Mouse (Mus musculus) frontal cortex, postnatal 14 days (tissue): ENCODE measurements around the gene Ccdc24.

Experiments used
- DNase-seq, 2 experiments: peaks; one replicate each; pipeline ENCODE4 v3.0.0; 2022; ENCODE audit warnings: low spot score in 2 of 2

The Ccdc24 gene

DNA sequence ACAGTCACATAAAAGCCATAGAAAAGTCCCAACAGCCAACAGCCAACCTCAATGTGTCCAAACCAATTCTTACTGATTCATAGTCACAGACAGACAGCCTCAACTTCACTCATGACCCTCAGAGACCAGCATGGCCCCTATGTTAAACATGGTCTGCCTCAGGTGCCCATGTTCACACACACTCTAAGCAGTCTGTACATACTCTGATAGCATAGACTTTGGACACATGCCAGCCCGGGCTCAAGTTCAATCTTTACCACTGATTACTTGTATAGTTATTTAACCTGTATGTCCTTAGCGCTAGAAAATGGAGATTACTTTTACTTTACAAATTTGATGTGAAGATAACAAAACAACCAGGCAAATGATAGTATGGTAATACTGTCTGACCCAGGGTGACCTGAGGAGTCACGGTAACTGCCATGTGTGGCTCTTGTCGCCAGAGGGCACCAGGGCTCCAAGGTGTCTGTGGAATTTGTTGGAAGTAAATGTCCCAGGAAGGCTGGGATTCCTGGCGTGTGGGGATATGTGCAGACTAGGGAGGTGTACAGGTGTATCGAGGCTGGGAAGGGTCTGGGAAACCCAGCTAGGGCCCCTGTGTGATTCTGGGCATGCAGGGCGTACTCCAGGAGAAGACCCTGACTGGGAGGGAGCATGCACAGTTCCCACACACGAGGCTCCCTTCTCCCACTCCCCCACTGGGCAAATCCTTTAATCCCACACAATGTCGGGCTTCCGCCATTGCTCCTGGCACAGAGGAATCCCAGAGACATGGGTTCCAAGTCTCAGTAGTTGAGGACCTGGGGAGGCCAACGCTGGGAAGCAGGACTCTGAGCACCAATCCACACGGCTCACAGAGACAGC, 42.9 kb downstream of the Ccdc24 start:
- DNase-seq: peak in 1 of 2 experiments; percentile 43

- no peak for DNase-seq
Observed at GRCm38 (mm10) chr4:117828572-117829145, 43.7 kb downstream of the Ccdc24 start.

DNA sequence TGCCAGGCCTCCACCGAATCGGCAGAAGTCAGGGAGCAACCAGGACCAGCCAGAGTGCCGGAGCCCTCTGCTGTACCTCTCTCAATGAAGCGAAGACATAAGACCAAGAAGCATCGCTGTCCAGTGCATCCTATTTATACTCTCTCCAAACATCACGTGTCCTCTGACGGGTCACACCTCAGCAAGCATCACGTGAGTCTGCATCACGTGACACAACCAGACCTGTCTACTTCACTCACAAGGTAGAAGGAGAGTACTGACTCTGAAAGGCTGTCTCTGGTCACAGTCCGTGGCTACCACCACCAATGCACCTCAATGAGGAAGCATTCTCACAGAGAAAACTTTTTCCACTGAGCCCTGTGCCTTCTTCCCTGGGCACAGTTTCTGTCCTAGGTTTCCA, 54.3 kb downstream of the Ccdc24 start:
- DNase-seq: no peak

DNA sequence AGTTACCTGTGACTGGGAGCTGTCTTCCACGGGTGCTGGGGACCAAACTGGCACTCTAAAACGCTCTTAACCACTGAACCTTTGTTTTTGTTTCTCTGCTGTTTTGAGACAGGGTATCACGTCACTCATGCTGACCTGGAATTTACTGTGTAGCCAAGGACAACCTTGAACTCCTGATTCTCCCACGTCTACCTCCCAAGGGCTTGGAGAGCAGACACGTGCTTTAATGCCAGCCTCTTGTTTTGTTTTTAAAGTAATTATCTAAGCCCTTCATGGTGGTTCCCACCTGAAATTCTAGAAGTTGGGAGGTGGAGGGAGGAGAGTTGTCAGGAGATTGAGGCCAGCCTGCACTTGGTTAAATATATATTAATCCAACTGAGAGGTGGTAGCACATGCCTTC, 55.6 kb downstream of the Ccdc24 start:
- DNase-seq: no peak
